Mouse (Mus musculus) kidney, postnatal 0 days (tissue): ENCODE measurements around the gene Ssc5d. TPM values are rescaled to one million over a fixed set of nuclear protein-coding genes. Genes with fewer than 3 reads are reported as not detected.

ENCODE experiments used
- ATAC-seq: fragments of 200-750 bp; cut with Nextera tagmentation; replicated peaks from 2 replicates; pipeline ENCODE4 v1.8.0; 2017; ENCODE audit warnings: low read depth, moderate number of reproducible peaks, moderate TSS enrichment, moderate library complexity; ENCODE audit not compliant: low FRiP score
- DNase-seq: peaks from one replicate; pipeline ENCODE4 v3.0.0-alpha.2; 2016; ENCODE audit warnings: low spot score
- H3K27ac ChIP-seq: fragments of 300-500 bp; sonication (generic); 2 replicates; pipeline ENCODE4 v1.5.1; 2014; ENCODE audit warnings: mild to moderate bottlenecking
- H3K27me3 ChIP-seq: fragments of 300-500 bp; sonication (generic); 2 replicates; pipeline ENCODE4 v1.6.1; 2014; ENCODE audit warnings: low read length, mixed read lengths; ENCODE audit not compliant: insufficient read depth
- H3K36me3 ChIP-seq: fragments of 300-500 bp; sonication (generic); 2 replicates; pipeline ENCODE4 v1.6.1; 2014; ENCODE audit warnings: low read length, mixed read lengths; ENCODE audit not compliant: insufficient read depth
- H3K4me1 ChIP-seq: fragments of 300-500 bp; sonication (generic); replicated peaks from 2 replicates; pipeline ENCODE4 v1.6.1; 2014; ENCODE audit warnings: antibody characterized with exemption, low read length, mixed read lengths; ENCODE audit not compliant: insufficient read depth
- H3K4me2 ChIP-seq: fragments of 300-500 bp; sonication (generic); 2 replicates; pipeline ENCODE4 v1.6.1; 2014; ENCODE audit warnings: mild to moderate bottlenecking, low read length, moderate library complexity, mixed read lengths
- H3K4me3 ChIP-seq: fragments of 300-500 bp; sonication (generic); replicated peaks from 2 replicates; pipeline ENCODE4 v1.5.1; 2014; ENCODE audit warnings: low read depth, low read length
- H3K9ac ChIP-seq: fragments of 300-500 bp; sonication (generic); 2 replicates; pipeline ENCODE4 v1.6.1; 2014; ENCODE audit warnings: low read depth, low read length
- H3K9me3 ChIP-seq: fragments of 300-500 bp; sonication (generic); replicated peaks from 2 replicates; pipeline ENCODE4 v1.6.1; 2016; ENCODE audit warnings: low read length, inconsistent platforms, mixed read lengths
- CTCF ChIP-seq: IDR thresholded peaks from 2 replicates; pipeline ENCODE4 v1.5.1; 2016; ENCODE audit warnings: antibody characterized with exemption, low read depth, mild to moderate bottlenecking, moderate library complexity
- WGBS: fragments of 180-500 bp; shearing (Covaris S2); extraction: QIAGEN DNeasy Blood & Tissue Kit; methylation state at CpG from one replicate; pipeline ENCODE4 v1.1.7; 2014; 5-methylcytosine and 5-hydroxymethylcytosine counted together
- polyA plus RNA-seq: library from polyadenylated mRNA; unstranded; fragments of >200 nt; fragmentation: Nextera tagmentation; extraction: Ambion mirVana; gene quantifications from 2 replicates; pipeline ENCODE4 v1.2.1, GENCODE M21; 2015

Ssc5d gene
- polyA plus RNA-seq, 1 experiment from 2014 or later = 1.1 TPM

GRCm38 (mm10) chr7:4972321-4973047 is 46.9 kb downstream of the Ssc5d start:
- TF ChIP-seq CTCF = no peak
- H3K4me3 ChIP-seq = no peak overlapping the region
- H3K4me1 ChIP-seq = 0 out of 2 replicates have a peak, but pooled peaks cover 3% of the 10 kb centered on the region
- no peak overlapping the region for H3K4me2 ChIP-seq
- 52% methylated on average over 18 of the region's 18 CpGs for WGBS
- DNase-seq (peak; percentile 8), ATAC-seq (no peak)
- H3K9me3 ChIP-seq = no peaks in the 10 kb centered on the region
- H3K9ac ChIP-seq = no peak overlapping the region
- no peak overlapping the region; the same call in 1 of the 2 replicates for H3K27ac ChIP-seq
- H3K27me3 ChIP-seq = no peaks in the 10 kb centered on the region
- no peaks in the 10 kb centered on the region for H3K36me3 ChIP-seq

DNA sequence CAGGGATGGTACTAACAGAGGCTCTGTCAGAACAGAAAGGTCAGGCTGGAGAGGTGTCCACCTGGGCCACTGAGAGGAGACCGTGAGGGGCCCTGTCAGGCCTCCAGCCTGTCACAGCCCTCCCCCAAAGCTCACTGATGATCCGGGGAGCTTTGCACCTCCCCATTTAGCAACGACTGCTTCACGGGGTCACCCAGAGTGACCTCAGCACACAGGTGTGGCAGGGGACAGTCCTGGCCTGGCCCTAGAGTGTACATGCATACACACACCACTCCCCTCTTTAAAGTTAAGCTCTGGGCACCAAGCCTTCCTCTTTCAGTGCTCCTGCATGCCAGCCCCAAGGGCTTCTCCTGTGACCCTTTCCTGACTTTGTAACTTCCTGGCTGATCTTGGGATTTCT is 49.9 kb downstream of the Ssc5d start:
- Histone ChIP-seq H3K4me1 (0 out of 2 replicates have a peak, but pooled peaks cover 3% of the 10 kb centered on the region), H3K9ac (no peak overlapping the region), H3K4me3 (no peak overlapping the region), H3K27me3 (no peaks in the 10 kb centered on the region), H3K4me2 (no peak overlapping the region), H3K9me3 (no peaks in the 10 kb centered on the region), H3K27ac (no peak overlapping the region), H3K36me3 (no peaks in the 10 kb centered on the region)
- no peak for DNase-seq
- no peak for TF ChIP-seq CTCF
- no peak for ATAC-seq
- 57% methylated on average over 4 of the region's 4 CpGs for WGBS

GRCm38 (mm10) chr7:4976832-4977231 is 51.2 kb downstream of the Ssc5d start:
- no peak overlapping the region for H3K9ac ChIP-seq
- ATAC-seq (no peak), DNase-seq (no peak)
- no peak overlapping the region for H3K27ac ChIP-seq
- no peaks in the 10 kb centered on the region for H3K36me3 ChIP-seq
- 91% methylated on average over 7 of the region's 7 CpGs for WGBS
- H3K4me1 ChIP-seq = no peaks in the 10 kb centered on the region
- H3K4me3 ChIP-seq = no peak overlapping the region
- no peaks in the 10 kb centered on the region for H3K9me3 ChIP-seq
- H3K4me2 ChIP-seq = no peak overlapping the region
- H3K27me3 ChIP-seq = no peaks in the 10 kb centered on the region
- TF ChIP-seq CTCF = peak; percentile 27; the same call in 1 of the 2 replicates

DNA sequence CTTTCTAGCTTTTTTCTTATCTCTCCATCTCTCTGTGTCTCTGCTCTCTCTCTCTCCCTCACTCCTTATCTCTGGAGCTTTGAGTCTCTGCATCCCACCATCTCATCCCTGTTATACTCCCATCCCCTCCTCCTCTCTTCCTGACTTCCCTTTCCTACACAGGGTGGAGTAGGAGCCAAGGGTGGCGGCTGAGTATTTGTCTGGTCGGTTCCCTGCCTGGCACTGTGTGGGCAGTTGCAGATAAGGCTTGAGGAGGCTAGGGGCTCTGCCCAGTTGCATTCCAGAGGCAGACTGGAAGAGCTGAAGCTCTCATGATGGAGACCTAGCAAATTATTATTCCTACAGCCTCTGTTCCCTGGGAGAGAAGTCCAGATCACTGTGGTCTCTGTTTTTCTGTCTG is 62.7 kb downstream of the Ssc5d start:
- Histone ChIP-seq H3K36me3 (peaks cover 9% of the 10 kb centered on the region), H3K4me1 (no peaks in the 10 kb centered on the region), H3K27me3 (no peaks in the 10 kb centered on the region), H3K4me3 (no peak overlapping the region), H3K9me3 (no peaks in the 10 kb centered on the region; the same call in 1 of the 2 replicates), H3K9ac (no peak overlapping the region), H3K4me2 (no peak overlapping the region), H3K27ac (no peak overlapping the region)
- WGBS = 57% methylated on average over 2 of the region's 2 CpGs
- DNase-seq = no peak
- TF ChIP-seq CTCF = no peak
- ATAC-seq = no peak

DNA sequence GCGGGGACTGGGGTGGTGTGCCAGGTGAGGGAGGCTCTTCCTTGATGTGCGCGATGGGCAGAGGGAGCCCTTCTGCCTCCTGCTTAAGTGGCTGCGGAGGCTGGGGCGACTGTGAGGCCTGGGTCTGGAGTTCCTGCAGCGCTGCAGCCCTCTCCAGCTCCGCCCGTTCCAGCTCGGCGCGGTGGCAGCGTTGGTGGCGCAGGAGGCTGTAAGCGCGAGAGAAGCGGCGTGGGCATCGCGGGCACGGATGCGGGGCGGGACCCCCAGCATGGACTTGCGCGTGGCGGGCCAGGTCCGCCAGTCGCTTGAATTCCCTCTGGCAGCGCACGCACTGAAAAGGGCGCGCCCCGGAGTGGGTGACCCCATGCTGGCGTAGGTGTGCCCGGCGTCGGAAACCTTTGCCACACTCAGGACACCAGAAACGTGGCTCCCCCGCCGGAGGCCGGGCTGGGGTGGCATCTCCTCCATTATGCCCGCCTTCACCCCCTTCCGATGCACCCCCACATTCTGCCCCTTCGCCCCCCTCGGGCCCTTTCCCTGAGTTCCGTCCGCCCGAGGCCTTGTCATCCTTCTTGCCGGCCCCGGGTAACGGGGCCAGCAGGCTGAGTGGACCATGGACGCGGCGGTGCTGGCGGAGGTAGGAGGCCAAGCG is 67.9 kb downstream of the Ssc5d start:
- no peak overlapping the region for H3K4me2 ChIP-seq
- peaks cover 5% of the 10 kb centered on the region for H3K4me1 ChIP-seq
- no peak for DNase-seq
- no peak overlapping the region for H3K4me3 ChIP-seq
- H3K27me3 ChIP-seq = no peaks in the 10 kb centered on the region
- no peak for ATAC-seq
- no peak for TF ChIP-seq CTCF
- no peak overlapping the region for H3K9ac ChIP-seq
- WGBS = 56% methylated on average over 53 of the region's 55 CpGs
- peaks cover 17% of the 10 kb centered on the region for H3K36me3 ChIP-seq
- no peak overlapping the region for H3K27ac ChIP-seq
- H3K9me3 ChIP-seq = no peaks in the 10 kb centered on the region; the same call in 1 of the 2 replicates

DNA sequence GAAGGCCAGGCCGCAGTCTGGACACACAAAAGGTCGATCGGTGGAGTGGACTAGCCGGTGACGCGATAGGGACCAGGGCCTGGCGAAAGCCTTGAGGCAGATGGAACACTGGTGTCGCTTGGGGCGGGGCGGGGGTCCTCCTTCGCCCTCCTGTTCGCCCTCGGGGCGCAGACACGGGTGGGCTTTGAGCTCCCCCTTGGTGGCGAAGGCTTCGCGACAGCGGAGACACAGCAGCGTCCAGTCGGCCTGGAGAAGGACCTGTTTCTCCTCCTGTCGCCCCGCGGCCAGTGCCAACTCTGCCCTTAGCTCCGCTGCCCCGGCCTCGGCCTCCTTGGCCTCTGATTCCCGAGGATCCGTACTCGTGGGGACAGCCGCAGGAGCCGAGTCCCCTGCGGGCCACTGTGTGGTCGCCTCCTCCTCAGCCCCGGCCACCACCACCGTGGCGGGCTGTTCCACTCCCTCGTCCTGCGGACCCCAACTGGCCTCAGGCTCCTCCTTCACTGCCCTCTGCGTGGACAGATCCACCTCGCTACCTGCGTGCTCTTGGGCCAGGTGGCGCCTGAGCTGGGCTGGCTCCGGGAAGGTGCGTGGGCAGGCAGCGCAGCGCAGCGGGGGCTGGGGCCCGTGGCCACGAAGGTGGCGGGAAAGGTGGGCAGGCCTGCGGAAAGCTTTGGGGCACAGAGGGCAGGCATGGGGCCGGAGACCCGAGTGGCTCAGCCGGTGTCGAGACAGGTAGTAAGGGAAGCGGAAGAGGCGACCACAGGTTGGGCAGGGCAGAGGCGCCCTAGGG is 68.6 kb downstream of the Ssc5d start:
- H3K4me1 ChIP-seq = peaks cover 5% of the 10 kb centered on the region
- TF ChIP-seq CTCF = no peak
- H3K9ac ChIP-seq = no peak overlapping the region
- ATAC-seq = no peak
- no peak overlapping the region for H3K4me3 ChIP-seq
- no peaks in the 10 kb centered on the region; the same call in 1 of the 2 replicates for H3K9me3 ChIP-seq
- DNase-seq = no peak
- peak overlapping the region; percentile 92; the same call in 1 of the 2 replicates for H3K4me2 ChIP-seq
- peaks cover 17% of the 10 kb centered on the region for H3K36me3 ChIP-seq
- H3K27me3 ChIP-seq = no peaks in the 10 kb centered on the region
- 58% methylated on average over 59 of the region's 59 CpGs for WGBS
- H3K27ac ChIP-seq = no peak overlapping the region

Other genes starting within 250 kb of the Ssc5d start
- gene Hspbp1, start 240.7 kb upstream of the Ssc5d start, polyA plus RNA-seq = 99.7 and 99.9 TPM in 2 replicates
- 0.71 and 0.78 TPM in 2 replicates for gene Brsk1, start 235.2 kb upstream of the Ssc5d start, polyA plus RNA-seq
- 0.06 and 0.12 TPM in 2 replicates for gene Tmem150b, start 200.5 kb upstream of the Ssc5d start, polyA plus RNA-seq
- 61.2 and 64.8 TPM in 2 replicates for gene Kmt5c, start 185.7 kb upstream of the Ssc5d start, polyA plus RNA-seq
- 70.7 and 84.0 TPM in 2 replicates for gene Cox6b2, start 172.7 kb upstream of the Ssc5d start, polyA plus RNA-seq
- not detected in 2 replicates for gene Fam71e2, start 154.5 kb upstream of the Ssc5d start, polyA plus RNA-seq
- gene Il11, start 142.9 kb upstream of the Ssc5d start, polyA plus RNA-seq = 0.14 and 0.20 TPM in 2 replicates
- gene Tmem190, start 142.8 kb upstream of the Ssc5d start, polyA plus RNA-seq = 0.70 TPM in 1 of 2 replicates, not detected in the other
- 35.9 and 40.4 TPM in 2 replicates for gene Tmem238, start 136.1 kb upstream of the Ssc5d start, polyA plus RNA-seq
- 453 and 480 TPM in 2 replicates for gene Rpl28, start 132.9 kb upstream of the Ssc5d start, polyA plus RNA-seq
- gene Ube2s, start 113.2 kb upstream of the Ssc5d start, polyA plus RNA-seq = 198 and 203 TPM in 2 replicates
- gene Shisa7, start 81.1 kb upstream of the Ssc5d start, polyA plus RNA-seq = 0.62 and 0.67 TPM in 2 replicates
- gene Isoc2b, start 55.5 kb upstream of the Ssc5d start, polyA plus RNA-seq = 11.0 and 12.4 TPM in 2 replicates
- 0.72 and 0.77 TPM in 2 replicates for gene Isoc2a, start 48.6 kb upstream of the Ssc5d start, polyA plus RNA-seq
- not detected in 2 replicates for gene Gm36210, start 19.3 kb upstream of the Ssc5d start, polyA plus RNA-seq
- 3.5 and 3.9 TPM in 2 replicates for gene Zfp628, start 10.6 kb upstream of the Ssc5d start, polyA plus RNA-seq
- gene Nat14, start 3.8 kb upstream of the Ssc5d start, polyA plus RNA-seq = 2.1 and 2.6 TPM in 2 replicates
- 0.12 and 0.13 TPM in 2 replicates for gene Sbk2, start 38.6 kb downstream of the Ssc5d start, polyA plus RNA-seq
- gene Sbk3, start 45.4 kb downstream of the Ssc5d start, polyA plus RNA-seq = 0.05 TPM in 1 of 2 replicates, not detected in the other
- 21.2 and 21.3 TPM in 2 replicates for gene Zfp579, start 70.4 kb downstream of the Ssc5d start, polyA plus RNA-seq
- 12.8 and 14.1 TPM in 2 replicates for gene Zfp524, start 88.6 kb downstream of the Ssc5d start, polyA plus RNA-seq
- 30.4 and 31.8 TPM in 2 replicates for gene Fiz1, start 88.9 kb downstream of the Ssc5d start, polyA plus RNA-seq
- gene Gm44973, start 89.7 kb downstream of the Ssc5d start, polyA plus RNA-seq = 4.7 and 5.7 TPM in 2 replicates
- gene Zfp865, start 94.6 kb downstream of the Ssc5d start, polyA plus RNA-seq = 4.7 and 5.6 TPM in 2 replicates
- 22.7 and 23.5 TPM in 2 replicates for gene Ccdc106, start 94.8 kb downstream of the Ssc5d start, polyA plus RNA-seq
- gene 4632433K11Rik, start 108.3 kb downstream of the Ssc5d start, polyA plus RNA-seq = not detected in 2 replicates
- gene Zfp784, start 112.7 kb downstream of the Ssc5d start, polyA plus RNA-seq = 5.7 and 6.6 TPM in 2 replicates
- 48.7 and 54.0 TPM in 2 replicates for gene Zfp580, start 125.8 kb downstream of the Ssc5d start, polyA plus RNA-seq
- gene U2af2, start 136.4 kb downstream of the Ssc5d start, polyA plus RNA-seq = 95.0 and 103 TPM in 2 replicates
- gene Epn1, start 154.4 kb downstream of the Ssc5d start, polyA plus RNA-seq = 58.4 and 61.7 TPM in 2 replicates
- not detected in 2 replicates for gene Rfpl4, start 191.2 kb downstream of the Ssc5d start, polyA plus RNA-seq
- gene Rasl2-9, start 200.2 kb downstream of the Ssc5d start, polyA plus RNA-seq = 0.79 and 0.83 TPM in 2 replicates
- gene Vmn1r55, start 223.9 kb downstream of the Ssc5d start, polyA plus RNA-seq = not detected in 2 replicates